Mouse (Mus musculus): ENCODE measurements around the gene Gpx2. TPM values are rescaled to one million over a fixed set of nuclear protein-coding genes. Genes with fewer than 3 reads are reported as not detected.
"Not testable (repeated sequence)": the region's sequence is repeated elsewhere in the genome, so short reads cannot be mapped to it uniquely, and the experiment has no call there.

Gpx2 gene
- total RNA-seq, 2 experiments from 2014 or later: not detected

- no peak for DNase-seq (ENCODE audit: low spot score in 2 of 2)
Measured at GRCm38 (mm10) chr12:76805056-76805811, 9.9 kb upstream of the Gpx2 start.

- DNase-seq (ENCODE audit: low spot score in 2 of 2): peak in 1 of 2 experiments; percentile 15
Measured at GRCm38 (mm10) chr12:76803700-76804252, 8.4 kb upstream of the Gpx2 start.

- DNase-seq (ENCODE audit: low spot score in 2 of 2): no peak
Measured at GRCm38 (mm10) chr12:76803028-76803427, 7.7 kb upstream of the Gpx2 start.

- no peak for DNase-seq (ENCODE audit: low spot score in 2 of 2)
Measured at GRCm38 (mm10) chr12:76798008-76798720, 2.8 kb upstream of the Gpx2 start.

GRCm38 (mm10) chr12:76796938-76797539, 1.7 kb upstream of the Gpx2 start:
- no peak for DNase-seq (ENCODE audit: low spot score in 2 of 2)

GRCm38 (mm10) chr12:76792540-76792939, 2.8 kb downstream of the Gpx2 start:
- DNase-seq (ENCODE audit: low spot score in 2 of 2): not testable (repeated sequence)

- no peak for DNase-seq (ENCODE audit: low spot score in 2 of 2)
Measured at GRCm38 (mm10) chr12:76790446-76791084, 4.8 kb downstream of the Gpx2 start.

- DNase-seq (ENCODE audit: low spot score in 2 of 2): no peak
Measured at GRCm38 (mm10) chr12:76784056-76784619, 11.2 kb downstream of the Gpx2 start.

GRCm38 (mm10) chr12:76780639-76781468, 14.5 kb downstream of the Gpx2 start:
- DNase-seq (ENCODE audit: low spot score in 2 of 2): no peak

GRCm38 (mm10) chr12:76779951-76780350, 15.4 kb downstream of the Gpx2 start:
- no peak for DNase-seq (ENCODE audit: low spot score in 2 of 2)

GRCm38 (mm10) chr12:76778305-76779083, 16.9 kb downstream of the Gpx2 start:
- DNase-seq (ENCODE audit: low spot score in 2 of 2): no peak

GRCm38 (mm10) chr12:76777845-76778244, 17.5 kb downstream of the Gpx2 start:
- no peak for DNase-seq (ENCODE audit: low spot score in 2 of 2)

GRCm38 (mm10) chr12:76776898-76777297, 18.5 kb downstream of the Gpx2 start:
- no peak for DNase-seq (ENCODE audit: low spot score in 2 of 2)

- DNase-seq (ENCODE audit: low spot score in 2 of 2): no peak
Measured at GRCm38 (mm10) chr12:76775132-76775531, 20.2 kb downstream of the Gpx2 start.

GRCm38 (mm10) chr12:76774652-76775051, 20.7 kb downstream of the Gpx2 start:
- DNase-seq (ENCODE audit: low spot score in 2 of 2): no peak

GRCm38 (mm10) chr12:76771540-76771939, 23.8 kb downstream of the Gpx2 start:
- DNase-seq (ENCODE audit: low spot score in 2 of 2): no peak

- DNase-seq (ENCODE audit: low spot score in 2 of 2): no peak
Measured at GRCm38 (mm10) chr12:76770841-76771500, 24.4 kb downstream of the Gpx2 start.

GRCm38 (mm10) chr12:76765901-76766630, 29.3 kb downstream of the Gpx2 start:
- DNase-seq (ENCODE audit: low spot score in 2 of 2): peak in 1 of 2 experiments; percentile 6
